Mouse (Mus musculus): ENCODE measurements at regions not wholly inside any gene's neighbourhood (a gene's known extent, or its start where the extent isn't known, plus 50 kb on each side); places are given as distances from the start of the nearest gene placed in this dataset.

DNA sequence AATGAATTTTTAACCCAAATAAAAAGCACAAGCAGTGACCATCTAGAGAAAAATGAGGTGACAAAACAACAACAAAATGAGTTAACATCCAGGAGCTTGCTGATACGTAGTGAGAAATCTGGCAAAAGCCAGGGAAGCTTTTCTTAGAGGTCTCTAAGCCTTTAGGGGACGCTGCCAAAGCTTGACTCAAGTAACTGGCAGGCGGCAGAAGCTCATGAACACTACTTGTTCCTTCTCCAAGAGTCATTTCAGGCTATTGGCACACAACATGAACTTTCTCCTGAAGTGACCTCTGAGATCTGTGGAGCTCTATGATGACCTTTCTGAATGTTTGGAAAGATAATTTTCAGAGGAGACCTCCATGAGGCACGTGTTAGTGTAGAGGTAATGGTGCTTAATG is 98.6 kb upstream of the Nova1 start:
- H3K27me3 ChIP-seq (ENCODE audit: control insufficient read depth in 1 of 2, insufficient read depth in 2 of 2, low read length in 2 of 2): no peaks in the 10 kb centered on the region
- H3K4me1 ChIP-seq (ENCODE audit: control insufficient read depth in 1 of 2, insufficient read depth in 2 of 2, low read length in 2 of 2): no peaks in the 10 kb centered on the region
- H3K27ac ChIP-seq (ENCODE audit: control insufficient read depth, low read depth, low read length): no peak overlapping the region
- no peak for TF ChIP-seq GATA1 (IDR thresholded peaks at IDR 0.05; ENCODE audit: low read depth, low read length)
- no peak for TF ChIP-seq USF2 (IDR thresholded peaks at IDR 0.05; ENCODE audit: borderline replicate concordance in 1 of 2, insufficient read depth in 1 of 2, low read depth in 1 of 2, low read length in 2 of 2)
- no peak for TF ChIP-seq ZMIZ1 (IDR thresholded peaks at IDR 0.05; ENCODE audit: low read depth, low read length)
- TF ChIP-seq BHLHE40 (IDR thresholded peaks at IDR 0.05; ENCODE audit: borderline replicate concordance, low read depth, low read length): no peak
- TF ChIP-seq RAD21 (IDR thresholded peaks at IDR 0.05; ENCODE audit: low read depth, low read length): no peak
- no peaks in the 10 kb centered on the region for H3K9me3 ChIP-seq (replicated peaks; ENCODE audit: insufficient read depth, low read length)
- H3K4me3 ChIP-seq (ENCODE audit: control insufficient read depth in 1 of 2, insufficient read depth in 1 of 2, low read depth in 2 of 2, low read length in 2 of 2): no peak overlapping the region
- no peak overlapping the region for H3K9ac ChIP-seq (ENCODE audit: control insufficient read depth, low read depth, low read length, poor library complexity, severe bottlenecking)
- no peak for DNase-seq (ENCODE audit: low read depth, low spot score)
- H3K36me3 ChIP-seq (ENCODE audit: control insufficient read depth in 1 of 2, insufficient read depth in 2 of 2, low read length in 2 of 2): no peaks in the 10 kb centered on the region
- no peaks in the 10 kb centered on the region for H3K79me2 ChIP-seq (ENCODE audit: control insufficient read depth, insufficient read depth, low read length, poor library complexity)

DNA sequence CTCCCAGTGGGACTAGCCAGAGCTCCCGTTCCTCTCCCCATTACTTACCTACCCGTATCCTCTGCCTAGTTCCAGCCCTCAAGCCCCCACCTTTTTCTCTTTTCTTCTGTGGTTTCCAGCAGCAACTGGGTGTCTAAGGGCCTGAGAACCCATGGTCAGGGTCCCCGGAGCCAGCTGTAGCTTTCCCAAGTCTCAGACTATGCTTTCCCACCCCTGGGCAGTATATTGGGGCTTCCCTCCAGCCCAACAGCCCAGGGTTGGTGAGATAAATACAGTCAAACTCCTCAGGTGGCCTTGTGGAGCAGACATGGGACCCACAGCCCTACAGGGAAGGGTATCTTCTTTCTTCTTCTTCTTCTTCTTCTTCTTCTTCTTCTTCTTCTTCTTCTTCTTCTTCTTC is 59.4 kb upstream of the Nova1 start:
- Histone ChIP-seq H3K36me3 (ENCODE audit: control insufficient read depth in 1 of 2, insufficient read depth in 2 of 2, low read length in 2 of 2) (0 out of 4 replicates have a peak, but pooled peaks cover 0 to 3% of the 10 kb centered on the region in 2 experiments), H3K9ac (ENCODE audit: control insufficient read depth, low read depth, low read length, poor library complexity, severe bottlenecking) (no peak overlapping the region), H3K4me3 (ENCODE audit: control insufficient read depth in 1 of 2, insufficient read depth in 1 of 2, low read depth in 2 of 2, low read length in 2 of 2) (no peak overlapping the region), H3K79me2 (ENCODE audit: control insufficient read depth, insufficient read depth, low read length, poor library complexity) (no peaks in the 10 kb centered on the region), H3K27ac (ENCODE audit: control insufficient read depth, low read depth, low read length) (no peak overlapping the region), H3K27me3 (ENCODE audit: control insufficient read depth in 1 of 2, insufficient read depth in 2 of 2, low read length in 2 of 2) (no peaks in the 10 kb centered on the region), H3K9me3 (replicated peaks; ENCODE audit: insufficient read depth, low read length) (no peaks in the 10 kb centered on the region), H3K4me1 (ENCODE audit: control insufficient read depth in 1 of 2, insufficient read depth in 2 of 2, low read length in 2 of 2) (peaks cover 0 to 4% of the 10 kb centered on the region in 2 experiments; a peak in 1 of 4 replicates)
- no peak for DNase-seq (ENCODE audit: low read depth, low spot score)
- TF ChIP-seq ZC3H11A (IDR thresholded peaks at IDR 0.05; ENCODE audit: low read depth, low read length): no peak
- no peak for TF ChIP-seq NELFE (IDR thresholded peaks at IDR 0.05; ENCODE audit: low read depth, low read length)
- no peak for TF ChIP-seq TBP (IDR thresholded peaks at IDR 0.05; ENCODE audit: low read depth, low read length)
- TF ChIP-seq ZKSCAN1 (IDR thresholded peaks at IDR 0.05; ENCODE audit: low read depth, low read length): no peak
- no peak for TF ChIP-seq USF2 (IDR thresholded peaks at IDR 0.05; ENCODE audit: borderline replicate concordance in 1 of 2, insufficient read depth in 1 of 2, low read depth in 1 of 2, low read length in 2 of 2)
- no peak for TF ChIP-seq TAL1 (IDR thresholded peaks at IDR 0.05; ENCODE audit: low read length)
- TF ChIP-seq TCF12 (IDR thresholded peaks at IDR 0.05; ENCODE audit: low read depth, low read length): no peak
- TF ChIP-seq UBTF (IDR thresholded peaks at IDR 0.05; ENCODE audit: borderline replicate concordance, insufficient read depth, low read depth, low read length): no peak
- no peak for TF ChIP-seq GATA1 (IDR thresholded peaks at IDR 0.05; ENCODE audit: low read depth, low read length)
- no peak for TF ChIP-seq SIN3A (IDR thresholded peaks at IDR 0.05; ENCODE audit: low read length)
- no peak for TF ChIP-seq MYC (IDR thresholded peaks at IDR 0.05; ENCODE audit: low read depth, low read length)
- no peak for TF ChIP-seq CHD1 (IDR thresholded peaks at IDR 0.05; ENCODE audit: low read depth, low read length)
- no peak for TF ChIP-seq ELF1 (IDR thresholded peaks at IDR 0.05; ENCODE audit: low read depth, low read length)
- TF ChIP-seq ZMIZ1 (IDR thresholded peaks at IDR 0.05; ENCODE audit: low read depth, low read length): no peak
- no peak for TF ChIP-seq CHD2 (IDR thresholded peaks at IDR 0.05; ENCODE audit: low read length)
- TF ChIP-seq EP300 (IDR thresholded peaks at IDR 0.05; ENCODE audit: low read depth in 1 of 2, low read length in 2 of 2): no peak
- no peak for TF ChIP-seq ZNF384 (IDR thresholded peaks at IDR 0.05; ENCODE audit: low read depth, low read length)
- no peak for TF ChIP-seq MAX (IDR thresholded peaks at IDR 0.05; ENCODE audit: low read length)
- TF ChIP-seq MAFK (IDR thresholded peaks at IDR 0.05; ENCODE audit: borderline replicate concordance, low read depth, low read length): no peak

Data from MEL (cell line).